Mouse (Mus musculus): ENCODE data around the gene Men1. TPM values are rescaled to one million over a fixed set of nuclear protein-coding genes. Genes with fewer than 3 reads are reported as not detected.
"Not testable (repeated sequence)": the region's sequence is repeated elsewhere in the genome, so short reads cannot be mapped to it uniquely, and the experiment has no call there.

The Men1 gene
- 10 to 100 TPM; 67.5 to 73.7 TPM for total RNA-seq (2021)

DNA sequence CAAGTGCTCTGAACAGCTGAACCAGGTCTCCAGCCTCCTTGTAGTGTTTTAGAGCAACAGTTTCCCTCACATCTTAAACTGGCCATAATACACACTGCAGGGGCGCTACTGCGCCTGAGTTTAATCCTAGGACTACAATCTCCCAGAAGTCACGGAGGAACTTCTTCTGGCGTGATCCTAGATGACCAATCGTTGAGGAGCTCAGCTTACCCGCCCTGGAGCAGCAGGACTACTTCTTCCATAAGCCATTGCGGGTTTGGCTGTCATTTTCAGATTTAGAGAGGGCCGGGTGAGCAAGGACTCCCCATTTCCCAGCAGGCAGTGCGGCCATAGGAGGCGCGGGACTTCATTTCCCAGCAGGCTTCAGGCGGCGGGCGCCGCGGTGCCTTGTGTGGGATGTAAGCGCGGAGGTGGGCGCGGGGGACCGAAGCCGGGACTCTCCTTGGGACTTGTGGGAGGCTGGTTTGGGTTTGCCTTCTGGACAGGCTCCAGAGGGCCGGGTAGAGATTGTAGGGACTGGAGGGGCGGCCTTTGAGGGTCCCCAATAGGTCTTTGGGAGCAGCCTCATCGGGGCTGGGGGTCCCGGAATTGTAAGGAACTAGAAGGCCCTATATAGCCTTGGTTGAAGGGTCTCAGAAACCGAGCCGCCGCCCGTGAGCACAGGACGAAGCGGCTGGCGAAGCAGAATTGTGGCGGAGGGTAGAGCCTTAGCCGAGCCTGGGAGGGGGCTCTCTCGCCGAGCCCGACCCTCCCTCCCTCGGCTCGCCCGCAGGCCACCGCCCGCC, at the start of gene Men1:
TSS of gene Men1 (plus strand) at position 307 of the 785 bp plus-strand sequence.
- intact Hi-C loops (cut with DNase I): loop anchor here (5.0 kb wide), 2 partner anchors 193 to 268 kb away; partner anchors contain the start of genes Arl2, Batf2 and Tm7sf2

DNA sequence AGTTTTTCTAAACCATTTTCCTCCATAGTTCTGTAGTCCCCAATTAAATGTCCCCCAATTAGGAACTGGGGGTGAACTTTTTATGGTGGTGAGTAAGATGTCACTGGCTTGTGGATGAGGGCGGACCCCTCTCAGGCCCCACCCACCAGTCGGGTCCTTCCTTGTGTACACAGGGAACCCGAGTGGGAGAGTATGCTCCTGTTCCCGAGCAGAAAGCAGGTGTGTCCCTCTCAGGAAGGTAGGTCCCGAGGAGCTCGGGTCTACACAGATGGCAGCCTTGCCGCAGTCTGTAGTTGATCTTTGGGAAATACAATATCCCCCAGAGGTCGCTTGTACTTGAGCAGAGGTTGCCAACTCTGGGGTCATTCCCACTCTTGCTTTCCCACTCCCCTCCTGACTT, 49.6 kb upstream of the Men1 start:
- DNase-seq (ENCODE audit: low spot score in 2 of 2): no peak
- intact Hi-C loops (cut with DNase I): no loop called here

More for the DNA sequence above, at the start of gene Men1:
- peak; percentile 96 for DNase-seq (ENCODE audit: low spot score in 2 of 2)

DNA sequence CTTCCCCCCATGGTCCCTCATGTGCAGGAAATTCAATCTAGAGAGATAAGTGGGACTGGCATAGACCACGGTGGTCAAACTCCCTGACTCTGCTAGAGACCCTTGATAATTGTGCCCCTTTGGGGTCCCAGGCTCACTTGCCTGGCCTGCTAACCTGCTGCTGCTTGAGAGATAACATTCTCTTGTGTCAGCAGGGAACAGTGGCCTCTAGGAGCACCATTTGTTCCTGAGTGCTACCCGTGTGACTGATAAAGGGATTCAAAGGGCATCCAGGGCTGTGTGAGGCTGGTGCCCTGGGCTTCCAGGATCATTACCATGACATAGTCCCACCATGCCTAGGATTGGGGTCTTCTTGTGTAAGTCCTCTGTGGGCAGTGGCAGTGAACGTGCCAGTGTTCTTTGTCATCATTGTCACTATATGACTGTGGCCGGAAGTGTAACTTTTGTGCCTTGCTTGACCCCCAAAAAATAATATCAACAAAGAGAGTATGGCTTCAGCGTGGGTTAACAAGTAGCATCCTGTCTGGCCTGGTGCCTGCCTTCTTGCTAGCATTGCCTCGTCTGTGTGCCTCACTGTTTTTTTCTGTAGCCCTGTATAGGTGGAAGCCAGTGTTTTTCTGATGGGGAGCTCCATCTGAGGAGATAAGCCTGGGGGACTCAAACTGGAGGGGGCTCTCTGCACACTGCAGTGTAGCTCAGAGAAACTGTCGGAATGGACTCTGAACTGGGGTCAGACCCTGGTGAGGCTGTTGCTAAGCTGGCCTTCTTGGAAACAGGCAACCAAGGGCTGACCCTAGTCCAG, 48.9 kb upstream of the Men1 start:
- intact Hi-C loops (cut with DNase I): no loop called here
- DNase-seq (ENCODE audit: low spot score in 2 of 2): no peak

DNA sequence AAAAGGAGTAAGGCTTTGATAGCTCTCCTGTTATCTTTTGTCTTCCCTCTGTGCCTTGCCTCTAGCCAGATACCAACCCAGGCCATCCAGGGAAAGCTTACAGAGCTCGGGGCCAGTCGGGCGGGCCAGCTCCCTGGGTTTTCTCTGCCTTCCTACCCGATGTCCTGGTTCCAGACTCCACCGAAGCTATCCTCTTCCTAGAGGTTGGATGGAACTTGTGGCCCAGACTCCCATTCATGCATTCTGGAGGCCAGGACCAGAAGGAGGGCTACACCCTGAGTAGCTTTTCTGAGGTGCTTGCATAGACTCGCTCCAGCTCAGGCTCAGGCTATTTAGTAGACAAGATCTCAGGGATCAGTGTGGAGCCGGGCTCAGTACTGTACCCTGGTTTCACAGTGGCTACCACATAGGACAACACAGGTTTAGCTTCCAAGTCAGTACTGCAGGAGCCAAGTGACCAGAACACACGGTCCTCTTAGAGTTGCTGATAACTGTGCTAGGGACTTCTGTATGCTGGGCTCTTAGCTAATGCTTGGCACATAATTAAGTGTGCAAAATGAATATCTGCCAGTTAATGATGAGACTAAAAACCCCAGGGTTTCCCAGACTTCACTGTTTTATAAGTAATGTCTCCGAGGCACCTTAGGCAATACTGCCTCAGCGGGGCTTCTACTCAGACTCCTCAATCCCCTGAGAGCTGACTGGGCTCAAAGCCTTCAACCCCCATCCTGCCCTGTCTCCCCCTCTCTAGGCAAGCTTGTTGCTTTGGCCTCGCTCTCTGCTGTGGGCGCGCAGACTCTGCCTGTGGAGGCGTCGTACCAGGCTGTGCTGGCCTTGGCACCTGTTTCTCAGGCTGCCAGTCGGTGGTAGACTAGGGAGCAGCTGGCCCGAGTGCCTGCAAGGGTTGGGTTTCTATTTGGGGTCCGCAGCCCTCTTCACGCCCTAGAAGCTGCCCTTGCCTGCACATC, 48.1 kb upstream of the Men1 start:
- peak in 1 of 2 experiments; percentile 25 for DNase-seq (ENCODE audit: low spot score in 2 of 2)
- intact Hi-C loops (cut with DNase I): no loop called here

DNA sequence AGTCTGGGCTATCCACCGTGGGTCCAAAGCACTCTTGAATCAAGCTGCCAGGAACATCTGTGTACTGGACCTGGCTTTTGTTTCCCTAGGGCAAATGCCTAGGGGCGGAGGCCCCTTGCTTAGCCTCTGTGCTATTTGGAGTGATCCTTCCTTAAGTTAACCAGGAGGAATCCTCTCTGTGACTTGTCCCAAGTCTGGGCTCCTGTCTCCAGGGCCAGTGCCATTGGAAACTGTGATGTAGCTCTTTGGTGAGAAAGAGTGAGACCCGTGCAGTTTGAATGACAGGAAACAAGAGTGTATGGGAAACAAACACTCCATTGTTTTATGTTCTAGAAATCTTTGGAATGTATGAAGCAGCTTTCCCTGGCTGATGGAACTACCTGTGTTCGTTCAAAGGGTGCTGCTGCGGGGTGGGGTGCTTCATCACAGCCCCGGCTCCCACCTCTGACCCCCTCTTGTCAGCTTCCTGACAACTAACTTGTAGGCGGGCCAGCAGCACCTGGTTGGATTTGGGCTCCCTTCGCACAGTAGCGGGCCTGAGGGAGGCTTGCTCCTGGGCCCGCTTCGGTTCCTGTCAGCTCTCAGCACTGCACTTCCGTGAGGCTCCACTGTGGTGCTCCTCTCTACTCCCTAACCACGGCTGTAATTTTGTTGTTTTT, 46.4 kb upstream of the Men1 start:
- no peak for DNase-seq (ENCODE audit: low spot score in 2 of 2)
- intact Hi-C loops (cut with DNase I): no loop called here

DNA sequence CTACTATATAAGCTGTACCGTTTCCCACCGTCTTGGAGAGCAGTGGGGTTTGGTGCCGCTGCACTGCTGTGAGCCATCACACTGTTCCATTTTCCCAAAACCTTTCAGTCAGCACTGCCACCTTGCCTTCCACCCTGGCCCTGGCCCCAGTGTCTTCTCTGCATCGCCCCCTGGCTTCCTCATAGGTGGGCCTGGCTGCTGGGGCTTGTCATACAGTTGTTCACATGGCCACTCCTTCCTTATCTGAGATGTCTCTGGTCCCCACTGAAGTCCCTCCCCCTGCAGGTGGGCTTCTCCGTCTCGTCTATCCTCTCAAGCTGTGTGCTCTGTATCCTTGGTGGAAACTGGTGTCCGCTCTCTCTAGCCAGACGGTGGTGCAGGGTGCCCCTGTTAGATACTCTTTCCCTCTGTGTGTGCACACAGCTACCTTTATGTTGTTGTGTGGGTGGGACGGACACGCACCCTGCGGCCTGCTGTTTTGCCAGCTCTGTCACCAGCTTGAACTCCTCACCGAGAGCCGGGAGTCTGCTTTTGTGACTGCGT, 45.0 kb upstream of the Men1 start:
- DNase-seq (ENCODE audit: low spot score in 2 of 2): no peak
- intact Hi-C loops (cut with DNase I): no loop called here

DNA sequence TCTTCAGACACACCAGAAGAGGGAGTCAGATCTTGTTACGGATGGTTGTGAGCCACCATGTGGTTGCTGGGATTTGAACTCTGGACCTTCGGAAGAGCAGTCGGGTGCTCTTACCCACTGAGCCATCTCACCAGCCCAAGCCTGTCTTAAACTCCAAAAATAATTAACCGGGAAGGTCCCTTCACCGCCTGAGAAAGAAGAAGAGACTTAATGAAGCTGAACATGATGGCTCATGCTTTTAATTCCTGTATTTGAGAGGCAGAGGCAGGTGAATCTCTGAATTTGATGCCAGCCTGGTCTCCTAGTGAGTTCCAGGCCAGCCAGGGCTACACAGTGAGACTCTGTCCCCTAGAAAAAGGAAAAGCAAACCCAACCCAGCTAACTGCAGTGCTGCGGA, 44.1 kb upstream of the Men1 start:
- intact Hi-C loops (cut with DNase I); DNase-seq (ENCODE audit: low spot score in 2 of 2): not testable (repeated sequence)

DNA sequence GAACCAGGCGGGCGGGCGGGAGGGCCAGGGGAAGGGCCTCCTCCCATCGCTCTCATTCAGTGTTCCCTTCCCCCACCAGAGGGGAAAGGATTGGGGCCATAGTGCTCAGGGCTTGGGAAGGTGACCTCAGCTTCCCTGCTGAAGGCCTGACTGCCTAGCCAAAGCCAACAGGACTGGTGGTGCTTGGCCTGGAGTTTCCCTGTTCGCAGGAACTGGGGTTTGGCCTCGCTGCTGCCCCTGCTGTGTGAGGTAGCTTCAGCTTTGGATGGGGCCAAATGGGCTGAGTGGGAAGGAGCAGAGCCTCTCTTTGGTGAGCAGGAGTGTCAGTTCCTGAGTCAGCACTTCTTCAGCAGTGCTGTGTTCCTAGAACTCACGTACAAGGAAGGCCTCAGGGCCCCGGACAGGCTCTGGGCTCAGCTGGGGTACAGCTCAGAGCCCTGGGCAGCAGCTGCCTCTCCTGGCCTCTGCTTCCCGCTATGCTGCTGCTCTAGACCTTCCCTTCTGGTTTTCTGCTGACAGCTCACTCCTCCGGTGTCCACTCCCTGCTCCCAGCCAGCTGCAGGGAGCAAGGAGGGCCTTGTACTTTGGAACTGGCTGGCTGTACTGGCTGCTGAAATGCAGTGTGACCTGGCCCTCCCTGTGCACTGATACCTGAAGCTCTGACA, 43.5 kb upstream of the Men1 start:
- intact Hi-C loops (cut with DNase I): no loop called here
- no peak for DNase-seq (ENCODE audit: low spot score in 2 of 2)

DNA sequence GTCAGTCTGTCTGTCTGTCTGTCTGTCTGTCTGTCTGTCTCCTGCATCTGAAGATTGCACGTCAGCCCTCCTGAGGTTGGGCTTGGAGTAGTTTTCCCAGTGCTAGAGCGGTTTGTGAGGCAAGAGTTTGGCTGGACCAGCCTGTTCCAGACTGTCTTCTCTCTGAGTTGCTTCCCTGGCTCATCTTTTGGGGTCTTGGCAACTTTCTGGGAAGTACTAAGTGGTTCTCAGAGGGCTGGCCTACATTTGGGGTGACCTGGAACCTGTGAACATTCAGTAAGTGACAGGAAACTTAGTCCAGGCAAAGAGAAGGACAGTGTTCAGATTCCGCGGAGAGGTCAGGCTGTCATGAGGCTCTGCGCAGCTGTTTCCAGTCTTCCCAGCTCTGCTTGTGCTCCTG, 42.5 kb upstream of the Men1 start:
- DNase-seq (ENCODE audit: low spot score in 2 of 2): no peak
- intact Hi-C loops (cut with DNase I): no loop called here

DNA sequence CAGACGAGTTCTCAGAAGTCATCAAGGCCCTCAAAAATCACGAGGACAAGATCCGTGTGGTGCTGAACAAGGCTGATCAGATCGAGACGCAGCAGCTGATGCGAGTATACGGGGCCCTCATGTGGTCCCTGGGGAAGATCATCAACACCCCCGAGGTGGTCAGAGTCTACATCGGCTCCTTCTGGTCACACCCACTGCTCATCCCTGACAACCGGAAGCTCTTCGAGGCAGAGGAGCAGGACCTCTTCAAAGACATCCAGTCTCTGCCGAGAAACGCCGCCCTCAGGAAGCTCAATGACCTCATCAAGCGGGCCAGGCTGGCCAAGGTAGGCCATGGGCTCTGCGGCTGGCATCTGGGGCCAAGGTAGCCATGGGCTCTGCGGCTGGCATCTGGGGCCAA, 40.5 kb upstream of the Men1 start:
- intact Hi-C loops (cut with DNase I): no loop called here
- no peak for DNase-seq (ENCODE audit: low spot score in 2 of 2)

DNA sequence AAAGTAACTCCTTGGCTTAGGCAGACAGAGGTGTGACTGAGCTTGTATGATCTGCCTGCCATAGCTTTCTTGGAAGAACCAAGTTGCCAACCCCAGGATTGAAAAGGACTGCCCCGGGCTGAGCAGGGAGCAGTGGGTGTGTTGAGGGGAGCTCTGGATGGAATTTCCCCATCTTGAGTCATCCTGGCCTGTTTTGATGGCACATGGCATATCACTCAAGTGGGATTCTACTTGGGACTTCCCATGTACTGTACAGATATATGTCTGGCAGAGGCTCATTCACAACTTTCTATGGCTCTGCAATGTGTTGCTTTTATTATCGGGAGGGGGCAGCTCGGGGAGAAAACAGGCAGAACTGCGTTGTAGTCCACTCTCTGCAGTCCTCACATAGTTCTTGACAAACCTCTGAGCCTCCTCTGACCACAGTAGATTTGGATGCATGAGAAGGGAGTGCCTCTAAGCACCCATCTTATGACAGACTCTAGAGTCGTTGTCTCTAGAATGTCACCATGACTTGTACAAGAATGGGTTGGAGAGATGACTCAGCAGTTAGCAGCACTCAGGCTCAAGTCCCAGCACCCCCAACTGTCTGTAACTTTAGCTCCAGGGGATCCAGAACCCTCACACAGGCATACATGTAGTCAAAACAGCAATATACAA, 38.1 kb upstream of the Men1 start:
- intact Hi-C loops (cut with DNase I): no loop called here
- no peak for DNase-seq (ENCODE audit: low spot score in 2 of 2)

DNA sequence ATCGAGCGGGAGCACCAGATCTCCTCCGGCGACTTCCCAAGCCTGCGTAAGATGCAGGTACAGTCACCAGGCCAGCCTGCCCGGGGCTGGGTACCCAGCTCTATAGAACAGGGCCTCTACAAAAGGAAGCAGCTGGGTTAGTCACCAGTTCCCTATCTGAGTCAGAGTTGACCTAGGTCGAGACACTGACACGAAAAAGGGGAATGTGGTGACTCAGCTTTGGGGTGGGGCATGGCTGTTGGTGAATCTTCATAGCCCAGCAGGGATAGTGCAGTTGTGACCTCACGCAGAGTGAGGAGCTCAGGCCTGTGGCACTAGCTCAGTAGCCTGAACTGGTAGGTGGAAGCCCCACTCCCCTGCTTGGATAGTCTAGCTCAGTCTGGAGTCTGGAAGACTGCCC, 37.1 kb upstream of the Men1 start:
- intact Hi-C loops (cut with DNase I): no loop called here
- DNase-seq (ENCODE audit: low spot score in 2 of 2): no peak

DNA sequence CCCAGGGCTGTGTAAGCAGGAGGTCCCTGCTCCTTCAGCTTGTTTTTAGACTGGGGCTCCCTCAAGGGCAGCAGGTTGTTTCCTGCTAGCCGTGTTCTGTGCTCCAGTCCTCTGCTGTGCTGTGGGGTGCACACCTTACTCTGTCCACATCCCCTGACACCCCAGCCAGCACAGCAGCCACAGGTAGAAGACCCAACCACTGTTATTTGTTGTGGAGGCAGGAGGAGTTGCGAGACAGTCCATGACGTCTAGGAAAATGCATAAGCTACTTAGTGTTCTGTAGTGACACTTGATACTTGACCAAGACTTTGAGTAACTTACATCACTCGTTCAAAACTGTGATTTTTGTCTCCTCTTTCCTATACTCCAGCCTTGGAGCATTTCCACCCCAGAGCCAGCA, 35.8 kb upstream of the Men1 start:
- DNase-seq (ENCODE audit: low spot score in 2 of 2): no peak
- intact Hi-C loops (cut with DNase I): no loop called here

DNA sequence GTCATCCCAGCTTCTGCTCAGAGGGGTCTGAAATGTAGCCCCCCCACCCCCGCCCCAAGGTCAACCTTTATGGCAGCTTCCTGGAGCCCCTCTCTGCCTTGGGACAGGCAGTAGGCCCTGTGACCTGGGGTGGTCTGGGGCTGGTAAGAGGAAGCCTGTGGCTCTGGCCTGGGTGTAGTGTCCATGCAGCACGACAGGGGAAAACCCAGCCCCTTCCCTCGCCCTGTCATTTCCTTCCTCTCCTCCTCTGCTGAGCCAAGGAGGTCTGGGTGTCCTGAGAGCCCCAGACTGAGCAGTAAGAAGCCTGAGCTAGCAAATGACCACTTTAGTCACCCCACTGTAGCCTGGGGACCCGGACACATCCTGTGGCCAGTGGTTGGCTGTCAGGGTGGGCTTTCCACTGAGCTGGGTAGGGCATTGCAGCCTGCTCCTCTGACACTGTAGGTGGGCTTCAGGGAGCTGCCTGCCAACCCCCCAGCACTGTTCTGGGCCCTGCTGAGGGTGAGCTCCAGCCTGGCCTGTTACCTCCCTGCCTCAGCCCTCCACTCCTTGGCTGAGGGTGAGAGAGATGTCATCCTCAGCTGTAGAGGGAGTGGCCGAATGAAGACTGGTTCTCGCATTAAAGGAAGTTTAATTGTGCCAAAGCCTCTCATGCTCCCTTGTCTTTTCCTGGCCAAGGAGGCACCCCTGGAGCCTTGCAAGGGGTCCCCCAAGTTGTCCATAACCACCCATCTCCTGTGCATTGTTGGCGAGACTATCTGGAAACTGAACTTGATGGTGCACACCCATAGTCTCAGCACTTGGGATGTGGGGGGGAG, 35.1 kb upstream of the Men1 start:
- intact Hi-C loops (cut with DNase I): no loop called here
- DNase-seq (ENCODE audit: low spot score in 2 of 2): no peak

DNA sequence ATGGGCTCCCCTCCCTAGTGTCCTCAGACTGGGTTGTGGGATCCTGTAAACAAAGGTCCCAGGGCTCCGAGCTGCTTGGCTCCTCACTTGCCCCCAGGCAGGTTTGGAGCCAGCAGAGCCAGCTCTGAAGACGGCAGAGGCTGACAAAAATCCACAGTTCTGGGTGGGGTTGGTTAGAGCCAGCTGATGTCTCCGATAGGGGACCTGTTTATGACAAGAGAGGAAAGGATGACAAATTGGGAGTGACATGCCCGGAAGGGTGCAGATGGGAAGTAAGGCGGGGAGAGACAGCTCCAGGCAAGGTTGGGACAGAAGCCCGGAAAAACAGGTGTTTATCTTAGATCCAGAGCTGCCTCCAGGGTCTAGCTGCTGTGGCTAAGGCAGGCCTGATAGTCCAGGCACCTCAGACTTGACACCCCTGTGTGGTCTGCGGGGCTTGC, 34.4 kb upstream of the Men1 start:
- DNase-seq (ENCODE audit: low spot score in 2 of 2): no peak
- intact Hi-C loops (cut with DNase I): no loop called here

DNA sequence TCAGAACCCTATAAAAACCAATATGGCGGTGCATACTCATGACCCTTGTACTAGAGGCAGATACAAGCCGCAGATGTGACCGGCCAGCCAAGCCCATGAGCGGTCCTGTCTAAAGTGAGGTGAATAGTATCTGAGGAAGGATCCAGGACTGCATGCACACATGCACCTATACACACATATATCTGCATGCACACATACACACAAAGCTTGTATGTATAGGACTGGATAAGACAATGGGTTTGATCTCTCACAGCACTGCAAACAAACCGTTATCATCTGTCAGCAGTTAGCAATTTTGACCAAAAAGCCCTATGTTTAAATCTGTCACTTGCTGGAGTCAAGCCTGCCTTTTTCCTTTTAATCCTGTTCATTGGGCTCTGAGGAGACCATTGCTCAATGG, 32.7 kb upstream of the Men1 start:
- intact Hi-C loops (cut with DNase I): no loop called here
- DNase-seq (ENCODE audit: low spot score in 2 of 2): no peak

DNA sequence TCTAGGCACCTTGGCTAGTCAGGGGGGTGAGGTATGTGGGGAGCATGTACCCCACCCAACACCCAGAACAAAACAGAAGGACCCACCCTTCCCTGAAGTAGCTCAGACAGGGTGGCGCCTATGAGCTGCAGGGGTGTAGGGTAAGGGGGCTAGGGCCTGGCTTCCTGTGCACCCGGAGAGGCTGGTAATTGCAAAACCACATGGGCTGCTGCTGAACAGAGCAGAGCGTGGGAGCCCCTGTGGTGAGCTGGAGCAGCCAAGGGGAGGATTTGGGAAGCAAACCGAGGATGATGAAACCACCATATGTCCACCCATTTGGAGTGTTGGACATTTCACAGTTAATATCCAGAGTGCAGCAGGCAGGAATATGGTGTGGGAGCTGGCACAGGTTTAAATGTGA, 32.3 kb upstream of the Men1 start:
- DNase-seq (ENCODE audit: low spot score in 2 of 2): peak in 1 of 2 experiments; percentile 45
- intact Hi-C loops (cut with DNase I): no loop called here
